Mouse (Mus musculus) embryo, embryonic 11.5 days (tissue): Measurements from ENCODE around the gene Sbk3.
A peak's percentile ranks its signal among the peaks of the same experiment; 100 is the strongest.
"Not testable (repeated sequence)": the region's sequence is repeated elsewhere in the genome, so short reads cannot be mapped to it uniquely, and the experiment has no call there.

ENCODE experiments used
- DNase-seq: peaks from one replicate; pipeline ENCODE4 v3.0.0-alpha.2; 2012; ENCODE audit warnings: low read depth, low spot score

The Sbk3 gene

DNA sequence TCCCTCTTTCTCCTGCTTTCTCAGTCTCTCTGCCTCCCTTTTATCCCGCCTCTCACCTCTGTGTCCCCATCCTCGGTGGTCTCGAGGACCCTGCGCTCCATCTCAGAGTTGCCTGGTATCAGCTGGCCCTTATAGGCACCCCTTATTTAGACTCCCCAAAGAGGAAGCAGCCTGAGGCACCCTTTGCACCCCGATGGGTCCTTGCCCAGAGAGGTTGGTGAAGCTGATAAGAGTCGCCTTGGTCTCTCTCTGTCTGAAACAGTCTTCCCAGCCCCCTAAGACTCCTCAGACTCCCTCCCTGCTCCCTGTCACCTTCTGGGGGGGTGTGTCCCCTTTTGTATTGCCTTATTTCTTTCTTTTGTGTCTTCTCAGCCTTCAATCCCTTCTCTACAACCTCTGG is at the start of gene Sbk3:
Sbk3 (minus strand) TSS at position 101 of the 400 bp plus-strand sequence.
- DNase-seq: no peak

DNA sequence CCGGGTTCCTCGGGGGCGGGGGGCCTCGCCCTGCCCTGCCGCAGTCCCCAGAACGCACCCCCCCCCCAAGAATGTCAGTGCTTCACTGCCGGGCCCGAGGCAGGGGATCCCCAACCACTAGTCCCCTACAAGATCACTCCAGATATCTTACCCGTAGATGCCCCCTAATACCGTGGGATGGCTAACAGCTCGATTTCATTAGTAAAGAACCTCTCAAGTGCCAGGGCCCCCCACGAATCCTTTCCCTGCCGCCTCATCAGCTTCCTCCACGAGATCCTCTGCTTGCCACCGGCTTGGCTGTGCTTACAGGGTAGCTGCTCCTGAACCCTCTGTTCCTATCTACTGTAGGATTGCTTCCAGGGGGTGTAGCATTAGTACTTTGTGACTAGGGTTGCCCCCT is 49.7 kb upstream of the Sbk3 start:
- peak; percentile 11 for DNase-seq

DNA sequence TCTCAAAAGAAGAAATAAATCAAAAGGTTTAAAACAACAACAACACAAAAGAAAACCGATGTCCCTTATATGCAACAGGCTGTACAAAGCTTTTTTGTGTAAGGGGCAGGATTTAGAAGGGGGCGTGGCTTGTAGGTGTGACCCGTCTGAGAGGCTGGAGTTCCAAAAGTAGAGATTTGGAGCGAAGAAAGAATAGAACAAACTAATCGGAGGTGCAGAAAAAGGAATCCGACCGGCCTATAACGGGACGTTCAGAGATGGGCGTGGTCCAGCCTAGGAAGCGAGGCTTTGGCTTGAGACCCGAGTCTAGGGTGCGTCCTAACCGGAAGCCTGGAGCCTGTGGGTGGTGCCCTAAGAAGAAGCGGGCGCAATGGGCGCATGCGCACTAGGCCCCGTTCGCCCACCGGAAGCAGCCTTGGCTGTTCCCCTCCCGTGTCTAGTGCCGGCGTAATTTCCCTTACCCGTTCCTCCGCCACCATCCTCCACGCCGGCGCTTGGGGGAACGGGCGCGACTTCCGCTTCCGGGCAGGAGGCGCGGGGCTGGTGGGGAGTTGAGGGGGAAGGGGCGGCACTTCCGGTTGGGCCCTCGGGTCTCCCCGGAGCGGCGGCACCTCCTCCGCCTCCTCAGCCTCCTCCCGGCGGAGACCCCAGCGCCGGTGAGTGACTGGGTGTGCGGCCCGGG is 49.2 kb upstream of the Sbk3 start, which contains the start of the genes Zfp865 and Ccdc106:
Zfp865 (plus strand) TSS at position 377 of the 682 bp plus-strand sequence.
Ccdc106 (plus strand) TSS at position 554 of the 682 bp plus-strand sequence.
- peak; percentile 97 for DNase-seq

DNA sequence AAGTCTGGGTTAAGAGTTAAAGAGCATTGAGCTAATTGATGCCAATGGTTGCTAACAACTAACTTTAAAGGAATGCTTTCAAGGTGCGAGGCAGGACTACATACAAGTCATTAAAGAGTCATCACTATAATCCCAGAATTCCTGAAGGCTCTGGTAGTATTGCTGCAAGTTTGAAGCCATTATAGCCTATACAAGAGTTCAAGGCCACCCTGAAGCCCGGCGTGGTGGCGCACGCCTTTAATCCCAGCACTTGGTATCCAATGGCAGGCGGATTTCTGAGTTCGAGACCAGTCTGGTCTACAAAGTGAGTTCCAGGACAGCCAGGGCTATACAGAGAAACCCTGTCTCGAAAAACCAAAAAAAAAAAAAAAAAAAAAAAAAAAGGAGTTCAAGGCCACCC is 48.6 kb upstream of the Sbk3 start:
- not testable (repeated sequence) for DNase-seq

- no peak for DNase-seq
These were observed 47.0 kb upstream of the Sbk3 start for GRCm38 (mm10) chr7:5017931-5018330.

DNA sequence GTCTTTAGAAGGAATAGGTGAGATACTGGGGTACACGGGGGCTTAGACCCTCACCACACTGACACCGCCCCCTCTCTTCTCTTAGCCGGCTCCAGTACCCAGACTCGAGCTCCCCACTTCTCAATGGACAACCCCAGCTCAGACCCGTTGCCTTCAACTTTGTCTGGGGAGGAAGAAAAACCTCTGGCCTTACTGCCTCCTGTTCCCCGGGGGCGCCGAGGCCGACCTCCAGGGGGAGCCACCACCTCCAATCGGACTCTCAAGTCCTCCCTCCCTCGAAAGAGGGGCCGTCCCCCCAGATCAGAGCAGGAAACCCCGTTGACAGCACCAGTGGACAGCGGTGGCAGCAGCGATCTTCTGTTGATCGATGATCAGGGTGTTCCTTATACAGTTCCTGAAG is 46.4 kb upstream of the Sbk3 start:
- DNase-seq: no peak

DNA sequence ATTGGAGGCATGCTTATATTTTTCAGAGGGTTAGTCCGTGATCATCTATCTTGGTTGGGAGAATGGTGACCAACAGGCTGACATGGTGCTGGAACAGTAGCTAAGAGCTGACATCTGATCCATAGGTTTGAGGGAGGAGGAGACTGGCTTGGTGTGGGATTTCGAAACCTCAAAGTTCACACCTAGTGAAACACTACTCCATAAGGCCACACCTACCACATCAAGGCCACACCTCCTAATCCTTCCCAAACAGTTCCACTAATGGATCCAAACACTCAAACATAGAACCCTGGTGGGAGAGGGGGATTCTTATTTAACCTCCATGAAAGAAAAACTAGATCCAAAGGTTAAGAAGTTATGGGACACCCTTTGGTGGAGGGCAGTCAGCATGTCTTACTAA is 46.0 kb upstream of the Sbk3 start:
- no peak for DNase-seq

DNA sequence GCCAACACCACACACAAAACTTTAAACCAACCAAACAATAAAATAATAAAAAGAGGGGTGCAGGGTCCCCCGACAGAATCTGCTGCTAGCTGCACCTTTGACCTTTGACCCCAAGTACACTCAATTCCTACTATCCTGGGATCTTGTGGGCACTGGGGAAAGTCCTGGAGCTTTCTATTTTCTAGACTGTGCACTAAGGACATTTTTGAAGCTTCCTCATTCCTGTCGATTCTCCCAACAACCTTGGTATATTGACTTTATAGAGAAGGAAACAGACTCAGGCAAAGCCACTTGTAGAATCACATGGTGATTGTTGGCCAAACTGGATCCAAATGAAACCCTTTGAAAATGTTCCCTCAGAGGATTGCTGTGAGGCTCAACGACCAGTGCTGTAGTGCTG is 45.1 kb upstream of the Sbk3 start:
- no peak for DNase-seq

- DNase-seq: peak; percentile 94
These were observed 44.4 kb upstream of the Sbk3 start, which contains the start of gene Gm44973 for GRCm38 (mm10) chr7:5015118-5016001. Gm44973 (plus strand) TSS chr7:5015496.

DNA sequence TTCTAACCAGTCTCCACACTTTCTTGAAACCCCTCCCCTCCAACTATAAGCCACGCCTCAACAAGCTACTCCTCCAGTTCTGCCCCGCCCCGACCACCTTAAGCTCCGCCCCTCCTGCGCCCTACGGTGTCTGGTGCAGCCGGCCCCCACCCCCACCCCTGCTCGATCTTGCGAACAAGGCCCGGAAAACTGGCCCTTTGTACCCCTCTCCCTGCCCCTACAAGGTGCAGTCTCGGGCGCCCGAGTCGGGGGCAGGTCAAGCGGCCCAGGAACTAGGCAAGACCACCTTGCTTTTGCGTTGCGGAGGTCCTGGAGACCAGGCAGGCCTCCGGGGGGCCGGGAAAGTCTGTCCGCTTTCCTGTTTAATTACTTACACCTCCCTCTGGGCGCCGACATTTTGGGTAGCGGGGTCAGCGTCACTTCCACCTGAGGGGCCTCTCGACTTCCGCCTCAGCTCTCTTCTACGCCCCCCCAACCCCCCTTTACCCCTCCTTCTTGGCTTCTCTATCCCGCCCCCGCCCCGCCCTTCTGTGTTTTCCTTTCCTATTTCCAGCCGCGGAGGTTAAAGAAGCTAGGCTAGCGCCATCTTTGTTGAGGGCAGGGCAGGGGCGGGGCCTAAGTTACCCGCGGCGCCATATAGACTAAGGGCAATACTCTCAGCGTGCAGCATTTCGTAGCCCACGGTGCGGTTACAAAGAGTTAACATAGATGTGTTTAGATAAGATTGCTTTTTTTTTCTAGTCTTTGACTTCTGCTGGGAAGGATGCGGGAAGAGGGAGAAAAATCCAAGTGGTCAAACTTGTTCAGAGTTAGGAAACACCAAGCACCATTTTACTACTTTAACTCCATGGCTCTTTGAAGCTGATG is 43.5 kb upstream of the Sbk3 start, which contains the start of the genes Zfp524 and Fiz1:
Zfp524 (plus strand) TSS at position 165 of the 867 bp plus-strand sequence.
Fiz1 (minus strand) TSS at position 447 of the 867 bp plus-strand sequence.
- peak; percentile 98 for DNase-seq

DNA sequence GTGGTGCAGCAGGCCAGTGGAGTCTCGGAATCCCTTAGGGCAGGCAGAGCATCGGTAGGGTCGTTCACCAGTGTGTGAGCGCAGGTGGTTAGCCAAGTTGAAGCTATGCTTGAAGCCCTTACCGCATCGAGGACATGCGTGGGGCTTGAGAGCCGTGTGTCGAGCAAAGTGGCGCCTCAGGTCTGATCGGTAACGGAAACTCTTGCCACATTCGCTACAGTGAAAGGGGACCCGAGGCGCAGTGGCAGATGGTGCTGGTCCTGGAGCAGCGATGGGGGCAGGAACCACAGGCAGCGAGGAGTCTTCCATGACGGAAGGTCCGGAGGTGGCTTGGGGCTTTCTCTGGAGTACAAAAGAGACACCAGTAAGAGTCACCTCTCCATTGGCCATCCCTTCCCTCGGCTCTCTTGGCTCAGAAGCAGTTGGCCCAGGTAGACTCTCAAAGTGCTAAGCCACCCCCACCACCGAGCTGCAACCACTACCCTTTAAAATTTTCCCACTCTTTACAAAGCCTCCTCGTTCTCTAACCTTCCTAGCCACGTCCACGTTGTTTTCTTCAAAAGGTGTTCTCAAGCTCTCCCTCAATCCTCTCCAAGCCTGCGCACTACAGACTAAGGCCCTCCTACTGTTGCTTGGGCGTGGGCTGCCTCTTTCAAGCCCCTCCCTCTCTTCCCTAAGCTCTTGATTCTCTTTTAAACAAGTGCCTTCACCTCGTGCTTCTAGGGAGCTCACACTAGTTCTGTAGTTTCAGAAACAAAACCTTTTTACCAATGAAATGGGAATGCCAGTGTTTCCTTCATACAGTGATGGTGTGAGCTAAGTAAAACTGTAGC is 41.9 kb upstream of the Sbk3 start:
- DNase-seq: no peak

GRCm38 (mm10) chr7:5008229-5008628 is 37.3 kb upstream of the Sbk3 start:
- DNase-seq: no peak

DNA sequence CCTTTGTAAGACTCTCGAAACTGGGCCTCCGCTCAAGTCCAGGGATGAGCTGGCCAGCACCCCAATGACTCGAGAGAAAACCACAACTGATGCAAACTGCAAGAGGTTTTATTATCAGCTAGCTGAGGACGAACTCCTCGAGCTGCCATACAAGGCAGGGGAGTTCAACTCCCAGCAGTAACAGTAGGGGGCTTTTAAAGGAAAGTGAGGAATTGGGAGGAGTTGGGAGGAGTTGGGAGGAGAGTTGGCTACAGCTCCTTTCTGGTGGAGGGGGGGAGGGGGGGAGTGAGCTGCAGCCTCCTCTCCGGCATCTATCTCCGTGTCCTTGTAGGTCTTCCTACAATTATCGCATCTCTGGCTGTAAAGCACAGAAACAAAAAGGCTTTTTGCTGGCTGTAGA is 31.9 kb upstream of the Sbk3 start:
- not testable (repeated sequence) for DNase-seq

DNA sequence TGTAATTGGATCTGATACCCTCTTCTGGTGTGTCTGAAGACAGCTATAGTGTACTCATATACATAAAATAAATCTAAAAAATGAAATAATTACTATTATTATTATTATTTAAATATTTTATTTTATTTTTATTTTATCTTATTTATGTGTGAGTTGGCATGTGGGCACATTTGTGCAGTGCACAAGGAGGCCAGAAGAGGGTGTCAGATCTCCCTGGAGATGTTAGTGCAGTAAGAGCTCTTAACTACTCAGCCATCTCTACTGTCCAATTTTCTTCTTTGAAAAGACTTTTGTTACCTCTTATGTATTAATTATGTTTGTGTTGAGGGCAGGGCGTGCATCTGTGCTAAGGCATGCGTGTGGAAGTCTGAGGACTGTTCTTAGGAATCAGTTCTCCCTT is 28.9 kb upstream of the Sbk3 start:
- DNase-seq: no peak

- DNase-seq: no peak
These were observed 26.0 kb upstream of the Sbk3 start for GRCm38 (mm10) chr7:4996934-4997333.

GRCm38 (mm10) chr7:4996003-4996895 is 25.3 kb upstream of the Sbk3 start, which contains the start of gene Zfp579:
Zfp579 (minus strand) TSS chr7:4996158.
- peak; percentile 79 for DNase-seq

GRCm38 (mm10) chr7:4995268-4996002 is 24.5 kb upstream of the Sbk3 start:
- DNase-seq: no peak

DNA sequence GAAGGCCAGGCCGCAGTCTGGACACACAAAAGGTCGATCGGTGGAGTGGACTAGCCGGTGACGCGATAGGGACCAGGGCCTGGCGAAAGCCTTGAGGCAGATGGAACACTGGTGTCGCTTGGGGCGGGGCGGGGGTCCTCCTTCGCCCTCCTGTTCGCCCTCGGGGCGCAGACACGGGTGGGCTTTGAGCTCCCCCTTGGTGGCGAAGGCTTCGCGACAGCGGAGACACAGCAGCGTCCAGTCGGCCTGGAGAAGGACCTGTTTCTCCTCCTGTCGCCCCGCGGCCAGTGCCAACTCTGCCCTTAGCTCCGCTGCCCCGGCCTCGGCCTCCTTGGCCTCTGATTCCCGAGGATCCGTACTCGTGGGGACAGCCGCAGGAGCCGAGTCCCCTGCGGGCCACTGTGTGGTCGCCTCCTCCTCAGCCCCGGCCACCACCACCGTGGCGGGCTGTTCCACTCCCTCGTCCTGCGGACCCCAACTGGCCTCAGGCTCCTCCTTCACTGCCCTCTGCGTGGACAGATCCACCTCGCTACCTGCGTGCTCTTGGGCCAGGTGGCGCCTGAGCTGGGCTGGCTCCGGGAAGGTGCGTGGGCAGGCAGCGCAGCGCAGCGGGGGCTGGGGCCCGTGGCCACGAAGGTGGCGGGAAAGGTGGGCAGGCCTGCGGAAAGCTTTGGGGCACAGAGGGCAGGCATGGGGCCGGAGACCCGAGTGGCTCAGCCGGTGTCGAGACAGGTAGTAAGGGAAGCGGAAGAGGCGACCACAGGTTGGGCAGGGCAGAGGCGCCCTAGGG is 23.2 kb upstream of the Sbk3 start:
- DNase-seq: no peak
